Mouse (Mus musculus): ENCODE results near the gene 1700020L24Rik.

The 1700020L24Rik gene

GRCm38 (mm10) chr11:83440081-83441064 is 2.9 kb downstream of the 1700020L24Rik start:
- peak; percentile 78 to 89 for DNase-seq (ENCODE audit: low read depth in 2 of 2, low spot score in 2 of 2)

- DNase-seq (ENCODE audit: low read depth in 2 of 2, low spot score in 2 of 2): no peak
Observed at GRCm38 (mm10) chr11:83441235-83441634, 3.8 kb downstream of the 1700020L24Rik start.

- DNase-seq (ENCODE audit: low read depth in 2 of 2, low spot score in 2 of 2): peak; percentile 39 to 56
Observed at GRCm38 (mm10) chr11:83442596-83443267, 5.3 kb downstream of the 1700020L24Rik start.

- no peak for DNase-seq (ENCODE audit: low read depth in 2 of 2, low spot score in 2 of 2)
Observed at GRCm38 (mm10) chr11:83443824-83444223, 6.3 kb downstream of the 1700020L24Rik start.

GRCm38 (mm10) chr11:83445001-83445400 is 7.5 kb downstream of the 1700020L24Rik start:
- peak in 1 of 2 experiments; percentile 29 for DNase-seq (ENCODE audit: low read depth in 2 of 2, low spot score in 2 of 2)

DNA sequence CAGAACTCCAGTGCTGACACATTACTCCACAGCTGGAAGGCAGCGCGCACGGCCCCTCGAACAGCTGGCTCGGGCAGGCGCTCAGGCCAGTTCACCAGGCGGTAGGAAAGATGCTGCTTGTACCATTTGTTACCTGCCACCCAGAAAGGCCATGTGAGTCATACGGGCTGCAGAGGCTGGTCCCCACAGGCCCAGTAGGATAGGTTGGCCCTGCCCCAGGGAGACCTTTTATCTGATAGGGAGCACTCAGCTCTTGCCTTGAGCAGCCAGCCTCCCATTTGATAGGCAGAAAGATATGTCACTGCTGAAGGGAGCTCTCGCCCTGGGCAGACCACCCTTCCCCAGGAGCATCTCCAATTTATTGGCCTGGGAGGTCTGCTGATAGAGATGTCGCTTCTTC is 10.1 kb downstream of the 1700020L24Rik start:
- no peak for DNase-seq (ENCODE audit: low read depth in 2 of 2, low spot score in 2 of 2)

DNA sequence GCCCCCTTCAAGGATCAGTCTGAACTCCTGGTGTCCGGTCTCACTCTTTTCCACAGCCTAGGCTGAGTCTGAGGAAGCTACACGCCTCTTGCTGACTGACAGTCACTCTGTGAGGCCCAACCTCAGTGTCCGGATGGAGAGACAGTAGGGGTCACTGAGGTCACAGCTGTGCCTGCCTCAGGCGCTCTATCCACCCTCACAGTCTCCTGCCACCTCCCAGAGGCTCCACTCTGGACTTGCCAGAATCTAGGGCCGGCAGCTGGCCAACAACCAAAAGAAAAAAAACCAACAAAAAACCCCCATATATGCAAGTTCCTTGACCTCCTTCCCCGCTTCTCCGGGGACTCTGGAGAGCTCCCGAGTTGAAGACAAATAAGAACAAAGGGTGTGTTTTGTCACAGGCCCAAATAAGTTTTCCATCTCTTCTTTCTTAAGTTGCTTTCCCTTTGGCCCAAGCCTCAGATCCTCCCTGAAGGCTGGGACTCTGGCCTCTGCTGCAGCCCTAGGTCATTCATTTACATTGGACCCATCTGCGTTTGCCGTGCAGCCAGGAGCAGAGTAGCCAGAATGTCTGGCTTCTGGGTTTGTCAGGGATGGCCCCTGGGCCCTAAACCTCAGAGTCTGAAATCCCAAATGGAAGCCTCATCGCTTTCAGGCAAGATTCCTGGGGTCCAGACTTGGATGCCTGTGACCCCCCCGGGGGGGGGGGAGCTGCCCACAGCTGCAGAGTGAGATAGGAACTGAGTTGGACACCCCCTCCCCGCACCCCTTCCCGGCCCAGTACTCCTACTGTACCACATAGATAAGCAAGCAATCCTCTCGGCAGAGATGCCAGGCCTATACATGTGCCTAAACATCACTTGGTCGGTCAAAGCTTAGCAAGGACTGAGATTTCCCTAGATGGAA is 10.8 kb downstream of the 1700020L24Rik start:
- DNase-seq (ENCODE audit: low read depth in 2 of 2, low spot score in 2 of 2): no peak

GRCm38 (mm10) chr11:83448927-83449236 is 11.4 kb downstream of the 1700020L24Rik start:
- DNase-seq (ENCODE audit: low read depth in 2 of 2, low spot score in 2 of 2): no peak

- no peak for DNase-seq (ENCODE audit: low read depth in 2 of 2, low spot score in 2 of 2)
Observed at GRCm38 (mm10) chr11:83449298-83449697, 11.8 kb downstream of the 1700020L24Rik start.

DNA sequence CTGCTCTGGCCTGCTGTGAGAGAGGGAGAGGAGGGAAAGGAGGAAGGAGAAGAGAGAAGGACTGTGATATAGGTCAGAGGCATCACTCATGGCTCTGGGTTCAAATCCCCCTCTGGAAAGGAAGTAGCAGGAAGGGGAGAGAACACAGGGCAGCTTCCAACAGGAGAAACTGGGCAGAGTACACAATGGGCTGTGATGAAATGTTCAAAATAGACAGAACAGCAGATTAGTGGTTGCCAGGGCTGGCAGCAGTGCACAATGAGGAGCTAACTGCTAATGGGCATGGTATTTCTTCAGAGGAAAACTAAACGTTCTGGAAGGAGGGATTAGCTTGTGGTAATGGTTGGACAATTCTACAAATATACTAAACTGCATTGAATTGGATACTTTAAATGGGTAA is 13.1 kb downstream of the 1700020L24Rik start:
- no peak for DNase-seq (ENCODE audit: low read depth in 2 of 2, low spot score in 2 of 2)

- no peak for DNase-seq (ENCODE audit: low read depth in 2 of 2, low spot score in 2 of 2)
Observed at GRCm38 (mm10) chr11:83451281-83451680, 13.8 kb downstream of the 1700020L24Rik start.

- no peak for DNase-seq (ENCODE audit: low read depth in 2 of 2, low spot score in 2 of 2)
Observed at GRCm38 (mm10) chr11:83454548-83454947, 17.1 kb downstream of the 1700020L24Rik start.

DNA sequence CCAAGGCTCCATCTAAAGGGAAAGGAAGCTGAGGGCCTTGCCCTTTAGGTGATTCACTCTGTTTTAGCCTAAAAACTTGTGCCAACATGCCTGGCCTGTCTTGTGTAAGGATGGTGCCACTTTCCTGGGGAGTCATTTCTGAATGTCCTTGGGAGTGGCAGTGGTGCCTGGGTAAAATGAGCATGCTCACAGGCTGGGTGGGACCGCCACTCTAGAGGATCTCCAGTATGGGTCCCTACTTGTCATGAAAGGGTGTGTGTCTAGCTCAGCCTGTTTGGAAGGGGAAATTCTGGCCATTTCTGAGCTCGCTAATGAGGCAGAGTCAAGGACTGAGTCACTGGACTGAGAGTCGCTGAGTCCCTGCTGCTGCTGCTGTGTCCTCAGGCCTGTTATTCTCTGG is 18.1 kb downstream of the 1700020L24Rik start:
- no peak for DNase-seq (ENCODE audit: low read depth in 2 of 2, low spot score in 2 of 2)

DNA sequence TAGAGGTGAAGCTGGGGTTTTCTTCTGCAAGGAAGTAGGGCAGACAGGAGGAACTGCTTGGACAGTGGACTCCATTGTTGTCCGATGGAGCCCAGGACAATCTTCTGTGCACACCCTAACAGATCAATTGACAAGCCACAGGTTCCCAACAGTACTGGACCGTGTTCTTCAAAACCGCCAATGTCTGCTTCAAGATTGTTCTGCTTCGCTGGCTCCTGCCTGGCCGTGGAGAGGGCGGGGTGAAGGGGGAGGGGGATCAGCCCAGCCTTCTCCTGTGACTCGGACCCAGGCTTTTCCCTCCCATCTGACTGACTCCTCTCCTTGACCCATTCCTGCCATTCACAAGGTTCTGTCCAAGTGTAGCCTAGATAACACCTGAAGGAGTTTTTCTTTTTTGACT is 19.8 kb downstream of the 1700020L24Rik start:
- no peak for DNase-seq (ENCODE audit: low read depth in 2 of 2, low spot score in 2 of 2)

GRCm38 (mm10) chr11:83457912-83458601 is 20.6 kb downstream of the 1700020L24Rik start:
- DNase-seq (ENCODE audit: low read depth in 2 of 2, low spot score in 2 of 2): no peak

- DNase-seq (ENCODE audit: low read depth in 2 of 2, low spot score in 2 of 2): no peak
Observed at GRCm38 (mm10) chr11:83461462-83462027, 24.1 kb downstream of the 1700020L24Rik start.

GRCm38 (mm10) chr11:83462711-83463244 is 25.3 kb downstream of the 1700020L24Rik start, which contains the start of gene Mmp28:
Mmp28 (minus strand) TSS chr11:83463071.
- DNase-seq (ENCODE audit: low read depth in 2 of 2, low spot score in 2 of 2): no peak

DNA sequence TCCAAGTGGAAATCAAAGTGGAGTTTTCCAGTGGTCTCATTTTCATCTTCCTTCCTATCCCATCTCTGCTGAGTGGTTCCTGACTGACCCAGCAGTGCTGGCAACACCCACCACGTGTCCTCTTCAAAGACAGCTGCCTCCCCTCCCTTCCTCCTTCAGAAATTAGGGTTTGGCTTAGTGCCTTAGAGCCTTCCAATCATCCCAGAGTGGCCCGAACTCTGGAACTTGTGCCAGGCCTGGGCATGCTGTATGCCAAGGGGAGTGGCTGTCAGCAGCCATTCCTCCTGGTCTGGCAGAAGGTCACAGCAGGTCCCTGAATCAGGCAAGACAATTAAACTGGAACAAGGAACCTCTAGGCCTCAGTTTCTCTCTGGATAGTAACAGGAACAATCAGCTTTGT is 28.5 kb downstream of the 1700020L24Rik start:
- DNase-seq (ENCODE audit: low read depth in 2 of 2, low spot score in 2 of 2): no peak

GRCm38 (mm10) chr11:83467120-83467652 is 29.7 kb downstream of the 1700020L24Rik start:
- DNase-seq (ENCODE audit: low read depth in 2 of 2, low spot score in 2 of 2): no peak

- no peak for DNase-seq (ENCODE audit: low read depth in 2 of 2, low spot score in 2 of 2)
Observed at GRCm38 (mm10) chr11:83468765-83469164, 31.3 kb downstream of the 1700020L24Rik start.

Measured in CD8-positive naive resting alpha-beta T cell, adult 2 months (primary cell).